Mouse (Mus musculus) limb, embryonic 10.5 days (tissue): ENCODE data around the gene Ccl2. TPM values are rescaled to one million over a fixed set of nuclear protein-coding genes. Genes with fewer than 3 reads are reported as not detected.

Source experiments
- DNase-seq: peaks from one replicate; pipeline ENCODE4 v3.0.0-alpha.2; 2017; ENCODE audit warnings: low spot score
- H3K27ac ChIP-seq: fragments of 300-500 bp; sonication (generic); 2 replicates; pipeline ENCODE4 v1.5.1; 2016; ENCODE audit warnings: mild to moderate bottlenecking
- H3K27me3 ChIP-seq: fragments of 300-500 bp; sonication (generic); 2 replicates; pipeline ENCODE4 v1.6.1; 2016; ENCODE audit warnings: low read depth, mild to moderate bottlenecking; ENCODE audit not compliant: poor library complexity, severe bottlenecking
- H3K36me3 ChIP-seq: fragments of 300-500 bp; sonication (generic); 2 replicates; pipeline ENCODE4 v1.6.1; 2016; ENCODE audit warnings: mild to moderate bottlenecking, moderate library complexity
- H3K4me1 ChIP-seq: fragments of 300-500 bp; sonication (generic); 2 replicates; pipeline ENCODE4 v1.6.1; 2016
- H3K4me3 ChIP-seq: fragments of 300-500 bp; sonication (generic); 2 replicates; pipeline ENCODE4 v1.5.1; 2016; ENCODE audit warnings: mild to moderate bottlenecking, moderate library complexity
- H3K9me3 ChIP-seq: fragments of 300-500 bp; sonication (generic); replicated peaks from 2 replicates; pipeline ENCODE4 v1.6.1; 2016; ENCODE audit warnings: mild to moderate bottlenecking
- WGBS: fragments of 180-500 bp; shearing (Covaris S2); methylation state at CpG from one replicate; pipeline ENCODE4 v1.1.7; 2016; 5-methylcytosine and 5-hydroxymethylcytosine counted together
- polyA plus RNA-seq: library from polyadenylated mRNA; unstranded; fragments of >200 nt; fragmentation: Nextera tagmentation; extraction: Ambion mirVana; gene quantifications from 2 replicates; pipeline ENCODE4 v1.2.1, GENCODE M21; 2016

The Ccl2 gene
- polyA plus RNA-seq, 1 experiment from 2014 or later = not detected

DNA sequence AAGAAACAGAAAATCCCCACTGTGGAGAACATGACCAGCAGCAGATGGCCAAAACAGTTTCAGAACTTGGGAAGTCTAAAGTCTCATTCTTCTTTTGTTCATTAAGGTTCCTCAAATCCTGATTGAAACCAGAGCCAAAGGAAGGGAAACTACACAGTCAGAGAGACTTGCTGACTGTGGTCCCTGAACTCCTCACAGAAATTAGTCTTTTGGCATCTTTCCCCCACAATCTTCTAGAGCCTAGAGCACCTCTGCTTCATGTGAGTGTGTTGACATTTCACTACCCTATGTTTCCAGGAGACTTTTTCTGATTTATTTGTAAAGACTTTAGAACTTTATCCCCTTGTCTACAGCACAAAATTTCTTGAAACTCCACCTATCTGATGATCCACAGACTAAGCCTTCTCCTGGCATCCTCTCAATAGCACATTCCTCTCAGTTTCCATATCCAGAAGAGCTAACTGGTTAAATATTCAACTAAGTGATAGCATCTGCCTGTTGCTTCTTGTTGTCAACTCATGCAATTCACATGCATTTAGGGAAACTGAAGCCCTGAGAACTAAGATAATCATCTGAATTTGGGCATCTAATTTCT is 42.9 kb downstream of the Ccl2 start:
- no peak for DNase-seq
- H3K36me3 ChIP-seq = no peaks in the 10 kb centered on the region
- H3K27me3 ChIP-seq = no peaks in the 10 kb centered on the region
- no peaks in the 10 kb centered on the region for H3K4me1 ChIP-seq
- H3K4me3 ChIP-seq = no peak overlapping the region
- no peaks in the 10 kb centered on the region for H3K9me3 ChIP-seq
- H3K27ac ChIP-seq = no peak overlapping the region

DNA sequence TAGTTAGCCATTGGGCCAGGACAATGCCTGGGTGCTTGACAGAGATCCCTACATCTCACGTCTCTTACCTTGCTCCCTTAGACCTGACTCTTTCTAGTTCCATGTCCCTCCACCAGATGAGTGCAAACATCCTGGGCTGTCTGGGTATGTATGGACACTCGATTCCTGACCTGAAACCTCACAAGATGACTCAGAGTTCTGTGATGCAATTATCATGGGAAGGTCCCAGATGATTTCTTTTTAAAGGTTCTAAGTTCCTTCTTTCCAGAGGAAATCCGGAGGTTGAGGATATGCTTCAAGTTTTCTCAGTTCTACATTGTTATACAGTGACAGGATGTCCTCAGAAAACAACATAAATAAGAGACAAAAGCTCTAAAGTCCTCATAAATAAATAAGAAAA is 45.5 kb downstream of the Ccl2 start:
- Histone ChIP-seq H3K4me1 (no peaks in the 10 kb centered on the region), H3K36me3 (no peaks in the 10 kb centered on the region), H3K9me3 (no peaks in the 10 kb centered on the region), H3K4me3 (no peak overlapping the region), H3K27me3 (no peaks in the 10 kb centered on the region), H3K27ac (no peak overlapping the region)
- WGBS = 90% methylated on average over 3 of the region's 3 CpGs
- DNase-seq = no peak

- Histone ChIP-seq H3K36me3 (no peaks in the 10 kb centered on the region), H3K4me3 (no peak overlapping the region), H3K9me3 (no peaks in the 10 kb centered on the region), H3K4me1 (no peaks in the 10 kb centered on the region), H3K27ac (no peak overlapping the region), H3K27me3 (no peaks in the 10 kb centered on the region)
- WGBS = 95% methylated on average over 3 of the region's 3 CpGs
- no peak for DNase-seq
Measured at GRCm38 (mm10) chr11:82084360-82084759, 49.0 kb downstream of the Ccl2 start.

Other genes with a start within 250 kb of the Ccl2 start
- gene 5530401A14Rik, start 174.9 kb upstream of the Ccl2 start, polyA plus RNA-seq = not detected in 2 replicates
- 1.1 and 2.3 TPM in 2 replicates for gene Asic2, start 67.1 kb upstream of the Ccl2 start, polyA plus RNA-seq
- not detected in 2 replicates for gene Gm17268, start 3.0 kb downstream of the Ccl2 start, polyA plus RNA-seq
- gene Ccl7, start 10.1 kb downstream of the Ccl2 start, polyA plus RNA-seq = not detected in 2 replicates
- gene Ccl11, start 22.3 kb downstream of the Ccl2 start, polyA plus RNA-seq = not detected in 2 replicates
- not detected in 2 replicates for gene Ccl12, start 66.3 kb downstream of the Ccl2 start, polyA plus RNA-seq
- gene Ccl8, start 79.6 kb downstream of the Ccl2 start, polyA plus RNA-seq = not detected in 2 replicates